Mouse (Mus musculus): ENCODE measurements around the gene Zrsr1.

DNA sequence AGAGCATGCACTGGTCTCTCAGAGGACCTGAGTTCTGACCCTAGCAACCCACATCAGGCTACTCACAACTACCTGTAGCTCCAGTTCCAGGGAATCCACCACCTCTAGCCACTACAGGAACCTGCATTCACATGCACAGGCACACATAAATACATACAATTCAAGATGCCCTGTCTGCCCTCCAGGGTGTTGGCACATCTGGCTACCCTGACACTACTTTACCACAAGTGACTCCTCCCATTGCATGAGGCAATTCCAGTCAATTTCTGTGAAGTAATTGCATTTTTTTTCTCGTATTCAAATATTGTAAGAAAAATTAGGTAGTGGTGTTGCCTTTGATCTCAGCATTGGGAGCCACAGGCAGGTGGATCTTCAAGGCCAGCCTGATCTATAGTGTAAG is 7.4 kb downstream of the Zrsr1 start:
- TF ChIP-seq CTCF (IDR thresholded peaks at IDR 0.05; ENCODE audit: control insufficient read depth, insufficient read depth, insufficient replicate concordance, low read depth, low read length) (no peak), POLR2A (IDR thresholded peaks at IDR 0.05; ENCODE audit: control insufficient read depth, low read depth, low read length) (no peak)
